Mouse (Mus musculus) layer of hippocampus, adult 2 months (tissue): ENCODE measurements around the gene A4gnt. TPM values are rescaled to one million over a fixed set of nuclear protein-coding genes. Genes with fewer than 3 reads are reported as not detected.

Experiments used
- DNase-seq, 2 experiments: peaks; one replicate each; pipeline ENCODE4 v3.0.0; 2022; ENCODE audit warnings: low spot score in 2 of 2
- H3K27ac ChIP-seq: fragments of 200-600 bp; 2 replicates; pipeline ENCODE4 v1.8.1; 2022
- H3K4me3 ChIP-seq: fragments of 200-600 bp; 2 replicates; pipeline ENCODE4 v1.8.1; 2022; ENCODE audit warnings: mild to moderate bottlenecking
- CTCF ChIP-seq: fragments of 200-600 bp; conservative IDR thresholded peaks from 2 replicates; pipeline ENCODE4 v1.8.1; 2022; ENCODE audit warnings: antibody characterized with exemption, mild to moderate bottlenecking, moderate library complexity
- total RNA-seq, 2 experiments: library from RNA; stranded (reverse); gene quantifications; 2 replicates each; pipeline ENCODE4 v1.2.3; 2021

Gene A4gnt
- total RNA-seq, 2 experiments from 2014 or later = 0.12 TPM; not detected in 1

GRCm38 (mm10) chr9:99646102-99646501, 33.8 kb downstream of the A4gnt start:
- no peak for DNase-seq
- TF ChIP-seq CTCF = no peak
- Histone ChIP-seq H3K27ac (no peak overlapping the region), H3K4me3 (no peak overlapping the region)

DNA sequence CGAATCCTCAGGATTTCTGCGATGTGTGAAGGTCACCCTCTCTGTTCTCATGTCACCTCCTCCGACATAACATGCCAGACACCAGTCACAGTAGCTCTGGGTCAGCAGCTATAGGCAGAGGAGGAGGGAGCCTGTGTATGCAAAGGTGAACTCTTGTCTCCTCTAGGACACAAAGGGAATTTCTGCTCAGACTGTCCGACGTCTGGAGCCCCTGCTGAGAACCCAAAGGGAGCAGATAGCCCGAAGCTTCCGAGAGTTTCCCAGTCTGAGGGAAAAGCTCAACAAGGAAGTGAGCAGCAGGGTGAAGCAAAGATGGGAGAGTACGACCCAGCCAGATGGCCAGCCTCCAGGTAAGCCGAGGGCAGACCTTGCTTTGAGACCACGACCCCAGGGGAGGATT, 48.5 kb downstream of the A4gnt start:
- Histone ChIP-seq H3K27ac (no peak overlapping the region), H3K4me3 (no peak overlapping the region)
- DNase-seq = no peak
- no peak for TF ChIP-seq CTCF

DNA sequence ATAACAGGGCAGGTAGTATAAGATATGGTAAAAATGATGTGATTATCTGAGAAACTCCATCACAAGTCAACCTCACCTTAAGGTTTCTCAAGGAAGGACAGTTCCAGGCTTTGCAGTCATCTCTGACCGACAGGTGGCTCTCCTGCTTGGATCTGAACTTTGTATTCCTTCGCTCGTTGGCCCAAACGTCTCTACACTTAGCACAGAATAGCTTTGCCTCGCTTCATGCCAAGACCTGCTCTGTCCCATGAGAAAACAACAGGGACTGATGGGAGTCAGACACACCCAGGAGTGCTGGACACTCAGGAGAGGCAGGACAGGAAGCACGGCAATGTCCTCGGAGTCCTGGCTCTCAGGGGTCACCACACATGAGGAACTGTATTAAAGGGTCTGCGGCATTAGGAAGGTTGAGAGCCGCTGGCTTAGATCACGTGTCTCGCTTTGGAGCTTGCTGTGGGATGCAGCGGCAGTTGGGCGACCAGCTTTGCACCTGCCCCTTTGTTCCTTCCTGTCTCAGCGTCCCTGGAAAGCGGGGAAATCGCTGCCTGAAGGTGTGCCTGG, 49.4 kb downstream of the A4gnt start:
- DNase-seq = no peak
- Histone ChIP-seq H3K4me3 (no peak overlapping the region), H3K27ac (no peak overlapping the region)
- no peak for TF ChIP-seq CTCF

DNA sequence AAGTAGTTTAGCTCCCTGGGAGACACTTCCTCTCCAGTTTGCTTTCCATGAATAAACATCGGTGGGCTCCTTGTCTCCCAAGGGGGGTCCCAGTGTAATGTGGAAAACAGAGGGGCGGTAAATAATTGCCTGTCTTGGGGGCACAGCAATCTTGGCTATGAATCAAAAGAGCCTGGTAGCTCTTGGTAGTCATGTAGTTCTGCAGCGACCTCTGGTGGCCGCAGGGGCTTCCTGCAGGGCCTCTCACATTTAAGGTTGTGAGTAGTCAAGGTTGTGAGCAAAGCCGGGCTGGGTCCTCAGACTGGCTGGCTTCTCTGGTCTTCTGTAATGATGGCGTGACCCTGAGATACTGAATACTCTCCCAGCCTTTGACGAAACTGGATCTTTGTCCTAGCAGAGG, 50.1 kb downstream of the A4gnt start:
- Histone ChIP-seq H3K27ac (no peak overlapping the region), H3K4me3 (no peak overlapping the region)
- peak; percentile 99 for TF ChIP-seq CTCF
- DNase-seq = peak; percentile 18 to 79

- no peak for DNase-seq
- H3K4me3 ChIP-seq = no peak overlapping the region
- no peak for TF ChIP-seq CTCF
- no peak overlapping the region for H3K27ac ChIP-seq
Observed at GRCm38 (mm10) chr9:99662887-99663286, 50.6 kb downstream of the A4gnt start.

- TF ChIP-seq CTCF = no peak
- DNase-seq = no peak
Observed at GRCm38 (mm10) chr9:99667596-99667995, 55.3 kb downstream of the A4gnt start.

GRCm38 (mm10) chr9:99671603-99672002, 59.3 kb downstream of the A4gnt start:
- Histone ChIP-seq H3K4me3 (no peak overlapping the region), H3K27ac (no peak overlapping the region)
- TF ChIP-seq CTCF = peak; percentile 66
- DNase-seq = no peak

More at GRCm38 (mm10) chr9:99667596-99667995, 55.3 kb downstream of the A4gnt start:
- Histone ChIP-seq H3K27ac (no peak overlapping the region), H3K4me3 (no peak overlapping the region)

Other genes with a start within 250 kb of the A4gnt start
- gene Mras, start 175.1 kb upstream of the A4gnt start, total RNA-seq = 100 to 1,000 TPM; 138 to 141 TPM
- gene Nme9, start 161.0 kb upstream of the A4gnt start, total RNA-seq = under 1 TPM; 0.61 to 0.77 TPM
- 10 to 100 TPM; 57.8 to 58.0 TPM for gene Armc8, start 43.6 kb upstream of the A4gnt start, total RNA-seq
- 10 to 100 TPM; 12.5 to 16.1 TPM for gene Dbr1, start 36.7 kb upstream of the A4gnt start, total RNA-seq
- 10 to 100 TPM; 24.1 to 24.4 TPM for gene Dzip1l, start 17.0 kb downstream of the A4gnt start, total RNA-seq
- gene Cldn18, start 104.8 kb downstream of the A4gnt start, total RNA-seq = not detected